Mouse (Mus musculus) ovary, postnatal 14 days (tissue): ENCODE measurements around the gene Chid1.
"Not testable (repeated sequence)": the region's sequence is repeated elsewhere in the genome, so short reads cannot be mapped to it uniquely, and the experiment has no call there.

Experiments
- DNase-seq: peaks from one replicate; pipeline ENCODE4 v3.0.0; 2022; ENCODE audit warnings: low spot score

The Chid1 gene

DNA sequence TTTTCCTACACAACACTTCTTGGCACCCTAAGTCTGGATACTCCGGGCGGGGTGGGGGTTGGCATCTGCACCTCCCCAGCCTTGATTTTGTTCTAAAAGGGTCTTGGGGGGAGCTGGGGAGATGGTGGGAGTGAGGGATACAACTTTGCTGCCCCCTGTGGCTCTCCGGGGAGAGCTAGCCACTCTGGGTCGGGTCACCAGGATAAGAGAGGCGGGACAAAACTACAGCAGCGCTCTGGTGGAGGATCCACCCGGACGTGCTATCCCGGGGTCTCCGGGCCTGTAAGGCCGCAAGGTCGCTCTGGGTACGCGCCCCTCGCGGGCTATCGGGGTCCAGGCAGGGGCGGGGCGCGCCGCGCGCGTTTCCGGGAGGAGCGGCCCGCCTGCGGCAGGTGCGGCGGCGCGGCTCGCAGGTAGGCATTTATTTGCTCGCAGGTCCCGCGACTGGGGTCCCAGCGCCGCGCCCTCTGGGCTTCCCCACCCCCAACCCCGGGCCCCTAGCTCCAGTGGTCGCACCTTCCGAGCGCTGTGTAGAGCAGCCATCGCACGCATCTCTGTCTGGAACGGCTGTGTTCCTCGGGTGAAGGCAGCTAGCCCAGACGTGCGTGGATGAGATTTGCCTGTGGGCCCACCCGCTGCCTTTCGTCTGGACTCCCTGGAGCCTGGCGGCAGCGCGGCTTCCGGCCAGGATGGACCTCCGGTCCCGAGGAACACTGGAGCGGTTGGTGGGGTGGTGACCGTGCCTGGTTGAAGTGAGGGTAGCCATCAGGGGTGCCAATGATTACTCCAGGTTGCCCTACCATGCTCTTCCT, 77.9 kb downstream of the Chid1 start:
- DNase-seq, result no peak

DNA sequence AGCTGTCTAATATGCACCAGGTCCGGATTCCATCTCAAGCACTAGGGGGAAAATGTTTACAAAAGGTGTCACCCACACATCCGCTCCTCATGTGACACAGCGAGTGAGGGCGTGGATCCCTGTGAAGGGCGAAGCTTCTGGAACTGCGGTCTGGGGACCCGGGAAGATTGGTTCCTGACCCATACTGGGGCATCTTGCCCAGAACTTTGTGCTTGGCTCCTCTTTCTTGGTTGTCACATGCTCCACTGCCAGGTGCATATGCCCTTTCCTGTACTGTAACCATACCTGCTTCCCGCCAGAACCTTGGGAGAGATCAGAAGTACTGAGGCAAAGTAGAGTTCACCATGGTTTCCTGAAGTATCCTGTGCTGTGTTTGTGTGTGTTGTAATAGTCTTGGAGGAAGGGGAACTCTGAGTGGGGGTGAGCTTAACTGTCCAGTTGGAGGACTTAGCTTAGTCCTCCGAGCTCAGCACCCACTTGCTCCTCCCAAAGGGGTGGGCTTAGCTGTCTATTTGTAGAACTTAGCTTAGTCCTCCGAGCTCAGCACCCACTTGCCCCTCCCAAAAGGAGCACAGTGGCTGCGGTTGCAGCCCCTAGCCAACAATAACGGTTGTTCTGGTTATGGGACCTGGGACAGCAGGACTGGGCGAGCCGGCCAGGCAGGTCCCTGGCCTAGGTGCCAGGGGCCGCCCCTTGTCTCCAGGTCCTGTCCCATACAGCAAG, 79.1 kb downstream of the Chid1 start, which contains the start of gene Cracr2b:
Gene Cracr2b (plus strand): TSS at position 704 of the 723 bp plus-strand sequence.
- no peak for DNase-seq

GRCm38 (mm10) chr7:141460001-141460390, 79.7 kb downstream of the Chid1 start:
- no peak for DNase-seq

- no peak for DNase-seq
These were observed 80.4 kb downstream of the Chid1 start for GRCm38 (mm10) chr7:141459301-141459711.

- DNase-seq, result no peak
These were observed 81.0 kb downstream of the Chid1 start for GRCm38 (mm10) chr7:141458661-141459060.

DNA sequence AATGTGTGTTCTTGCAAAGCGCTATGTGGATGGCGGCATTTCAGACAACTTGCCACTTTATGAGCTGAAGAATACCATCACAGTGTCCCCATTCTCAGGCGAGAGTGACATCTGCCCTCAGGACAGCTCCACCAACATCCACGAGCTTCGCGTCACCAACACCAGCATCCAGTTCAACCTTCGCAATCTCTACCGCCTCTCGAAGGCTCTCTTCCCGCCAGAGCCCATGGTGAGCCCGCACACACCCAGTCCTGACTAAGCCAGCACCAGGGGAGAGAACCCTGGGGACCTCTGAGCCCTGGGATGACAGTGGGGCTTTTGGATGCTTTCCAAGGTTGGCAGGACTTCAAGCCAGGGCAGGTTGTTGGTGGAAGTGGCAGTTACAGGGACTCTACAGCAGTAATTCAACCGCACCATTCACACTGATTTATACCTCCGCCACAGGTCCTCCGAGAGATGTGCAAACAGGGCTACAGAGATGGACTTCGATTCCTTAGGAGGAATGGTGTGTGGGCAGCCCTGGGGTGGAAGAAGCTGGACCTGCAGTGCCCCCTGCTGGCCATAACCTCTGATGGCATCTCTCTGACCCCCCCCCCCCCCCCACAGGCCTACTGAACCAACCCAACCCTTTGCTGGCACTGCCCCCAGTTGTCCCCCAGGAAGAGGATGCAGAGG, 81.5 kb downstream of the Chid1 start:
- DNase-seq, result no peak

DNA sequence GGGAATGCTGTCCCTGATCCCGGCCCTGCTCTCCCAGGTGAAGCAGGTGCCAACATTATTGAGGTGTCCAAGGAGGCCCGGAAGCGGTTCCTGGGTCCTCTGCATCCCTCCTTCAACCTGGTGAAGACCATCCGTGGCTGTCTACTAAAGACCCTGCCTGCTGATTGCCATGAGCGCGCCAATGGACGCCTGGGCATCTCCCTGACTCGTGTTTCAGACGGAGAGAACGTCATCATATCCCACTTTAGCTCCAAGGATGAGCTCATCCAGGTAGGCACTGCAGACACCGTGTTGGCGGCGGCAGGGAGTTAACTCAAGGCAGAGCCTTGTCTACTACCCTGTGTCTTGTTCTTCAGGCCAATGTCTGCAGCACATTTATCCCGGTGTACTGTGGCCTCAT, 82.4 kb downstream of the Chid1 start:
- no peak for DNase-seq

GRCm38 (mm10) chr7:141456739-141457138, 82.9 kb downstream of the Chid1 start:
- DNase-seq, result no peak

GRCm38 (mm10) chr7:141455610-141456314, 83.9 kb downstream of the Chid1 start:
- no peak for DNase-seq

- peak; percentile 88 for DNase-seq
These were observed 84.6 kb downstream of the Chid1 start, which contains the start of gene Pnpla2 for GRCm38 (mm10) chr7:141454967-141455551. Gene Pnpla2 (plus strand): TSS chr7:141455198.

GRCm38 (mm10) chr7:141453636-141454035, 86.0 kb downstream of the Chid1 start:
- DNase-seq, result no peak

DNA sequence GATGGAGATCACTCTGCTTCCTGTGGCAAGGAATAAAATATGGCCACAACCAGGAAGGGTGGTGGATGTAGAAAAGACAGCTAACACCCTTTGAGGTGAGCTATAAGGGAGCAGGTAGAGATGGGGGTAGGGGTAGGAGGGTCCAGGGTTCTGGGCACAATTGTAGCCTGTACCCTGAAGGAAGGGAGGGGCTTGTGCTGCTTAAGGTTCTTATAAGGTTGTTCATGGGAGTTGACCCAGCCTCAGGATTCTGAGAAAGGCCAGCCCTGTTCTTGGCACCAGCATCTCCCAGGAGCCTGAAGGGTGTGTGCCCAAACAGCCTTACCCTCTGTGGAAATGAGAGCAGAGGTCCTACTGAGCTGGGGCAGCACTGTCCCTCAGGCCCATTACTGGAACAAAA, 87.7 kb downstream of the Chid1 start:
- no peak for DNase-seq

GRCm38 (mm10) chr7:141447110-141447991, 92.3 kb downstream of the Chid1 start, which contains the start of gene Rplp2:
Gene Rplp2 (plus strand): TSS chr7:141447370.
- peak; percentile 86 for DNase-seq

GRCm38 (mm10) chr7:141446374-141446773, 93.3 kb downstream of the Chid1 start:
- DNase-seq, result not testable (repeated sequence)

- DNase-seq, result no peak
These were observed 95.8 kb downstream of the Chid1 start, which contains the start of gene Pidd1 for GRCm38 (mm10) chr7:141443828-141444237. Gene Pidd1 (minus strand): TSS chr7:141444025.
